Mouse (Mus musculus) liver, embryonic 16.5 days (tissue): ENCODE results near the gene Agrn. TPM values are rescaled to one million over a fixed set of nuclear protein-coding genes. Genes with fewer than 3 reads are reported as not detected.

Experiments used
- ATAC-seq: fragments of 200-750 bp; cut with Nextera tagmentation; 2 replicates; pipeline ENCODE4 v1.8.0; 2017; ENCODE audit warnings: low read depth, mild to moderate bottlenecking, moderate number of reproducible peaks, moderate library complexity
- H3K27ac ChIP-seq: fragments of 300-500 bp; sonication (generic); 2 replicates; pipeline ENCODE4 v1.5.1; 2014; ENCODE audit warnings: mild to moderate bottlenecking, low read length
- H3K27me3 ChIP-seq: fragments of 300-500 bp; sonication (generic); 2 replicates; pipeline ENCODE4 v1.6.1; 2014; ENCODE audit warnings: low read depth, low read length, mixed read lengths; ENCODE audit not compliant: control insufficient read depth, insufficient read depth
- H3K36me3 ChIP-seq: fragments of 300-500 bp; sonication (generic); 2 replicates; pipeline ENCODE4 v1.6.1; 2014; ENCODE audit warnings: mild to moderate bottlenecking; ENCODE audit not compliant: control insufficient read depth, insufficient read depth
- H3K4me1 ChIP-seq: fragments of 300-500 bp; sonication (generic); 2 replicates; pipeline ENCODE4 v1.6.1; 2014; ENCODE audit warnings: low read depth, low read length, mixed read lengths; ENCODE audit not compliant: control insufficient read depth
- H3K4me2 ChIP-seq: fragments of 300-500 bp; sonication (generic); 2 replicates; pipeline ENCODE4 v1.6.1; 2014; ENCODE audit warnings: low read depth, low read length, mixed read lengths
- H3K4me3 ChIP-seq: fragments of 300-500 bp; sonication (generic); 2 replicates; pipeline ENCODE4 v1.5.1; 2014; ENCODE audit warnings: low read depth, mild to moderate bottlenecking, low read length
- H3K9ac ChIP-seq: fragments of 300-500 bp; sonication (generic); 2 replicates; pipeline ENCODE4 v1.6.1; 2014; ENCODE audit warnings: low read depth, low read length
- H3K9me3 ChIP-seq: fragments of 300-500 bp; sonication (generic); replicated peaks from 2 replicates; pipeline ENCODE4 v1.6.1; 2016; ENCODE audit warnings: low read length; ENCODE audit not compliant: control insufficient read depth
- WGBS: fragments of 180-500 bp; shearing (Covaris S2); extraction: QIAGEN DNeasy Blood & Tissue Kit; methylation state at CpG from one replicate; pipeline ENCODE4 v1.1.7; 2014; ENCODE audit not compliant: insufficient replicate concordance; 5-methylcytosine and 5-hydroxymethylcytosine counted together
- polyA plus RNA-seq: library from polyadenylated mRNA; unstranded; fragments of >200 nt; fragmentation: Nextera tagmentation; extraction: Ambion mirVana; gene quantifications from 2 replicates; pipeline ENCODE4 v1.2.1, GENCODE M21; 2015

The Agrn gene
- polyA plus RNA-seq, 1 experiment from 2014 or later, result 7.7 TPM

GRCm38 (mm10) chr4:156227752-156228392, 30.6 kb upstream of the Agrn start:
- Histone ChIP-seq H3K27me3 (no peaks in the 10 kb centered on the region), H3K9ac (no peak overlapping the region), H3K36me3 (peaks cover 14% of the 10 kb centered on the region), H3K4me3 (no peak overlapping the region; the same call in 1 of the 2 replicates), H3K4me1 (peaks cover 11% of the 10 kb centered on the region), H3K27ac (no peak overlapping the region), H3K9me3 (no peaks in the 10 kb centered on the region), H3K4me2 (0 out of 2 replicates have a peak overlapping the region, but pooled peaks have one; percentile 25)
- WGBS, result 51% methylated on average over 18 of the region's 18 CpGs
- ATAC-seq, result no peak

- ATAC-seq, result no peak
- no peak overlapping the region for H3K4me3 ChIP-seq
- H3K36me3 ChIP-seq, result 0 out of 2 replicates have a peak, but pooled peaks cover under 1% of the 10 kb centered on the region
- no peaks in the 10 kb centered on the region for H3K27me3 ChIP-seq
- H3K9me3 ChIP-seq, result no peaks in the 10 kb centered on the region
- no peak overlapping the region for H3K4me2 ChIP-seq
- no peak overlapping the region for H3K27ac ChIP-seq
- no peak overlapping the region for H3K9ac ChIP-seq
- peaks cover 11% of the 10 kb centered on the region for H3K4me1 ChIP-seq
- 71% methylated on average over 2 of the region's 2 CpGs for WGBS
These were observed 27.0 kb upstream of the Agrn start for GRCm38 (mm10) chr4:156224276-156224675.

GRCm38 (mm10) chr4:156219936-156220335, 22.6 kb upstream of the Agrn start:
- Histone ChIP-seq H3K27ac (no peak overlapping the region), H3K4me3 (no peak overlapping the region), H3K4me1 (no peaks in the 10 kb centered on the region), H3K27me3 (0 out of 2 replicates have a peak, but pooled peaks cover 3% of the 10 kb centered on the region), H3K9me3 (no peaks in the 10 kb centered on the region), H3K4me2 (no peak overlapping the region), H3K36me3 (no peaks in the 10 kb centered on the region), H3K9ac (no peak overlapping the region)
- WGBS, result 68% methylated on average over 11 of the region's 11 CpGs
- no peak for ATAC-seq

GRCm38 (mm10) chr4:156217838-156218237, 20.6 kb upstream of the Agrn start:
- no peaks in the 10 kb centered on the region for H3K4me1 ChIP-seq
- WGBS, result 71% methylated on average over 16 of the region's 16 CpGs
- no peaks in the 10 kb centered on the region for H3K9me3 ChIP-seq
- no peaks in the 10 kb centered on the region for H3K36me3 ChIP-seq
- no peak overlapping the region for H3K27ac ChIP-seq
- H3K9ac ChIP-seq, result no peak overlapping the region
- no peak overlapping the region for H3K4me3 ChIP-seq
- no peak for ATAC-seq
- 0 out of 2 replicates have a peak, but pooled peaks cover 3% of the 10 kb centered on the region for H3K27me3 ChIP-seq
- H3K4me2 ChIP-seq, result no peak overlapping the region

GRCm38 (mm10) chr4:156217022-156217669, 19.9 kb upstream of the Agrn start:
- Histone ChIP-seq H3K27ac (no peak overlapping the region), H3K36me3 (no peaks in the 10 kb centered on the region), H3K27me3 (0 out of 2 replicates have a peak, but pooled peaks cover 3% of the 10 kb centered on the region), H3K4me1 (no peaks in the 10 kb centered on the region), H3K9ac (no peak overlapping the region), H3K9me3 (no peaks in the 10 kb centered on the region), H3K4me2 (no peak overlapping the region), H3K4me3 (no peak overlapping the region)
- WGBS, result 72% methylated on average over 16 of the region's 16 CpGs
- ATAC-seq, result no peak

- H3K27me3 ChIP-seq, result 0 out of 2 replicates have a peak, but pooled peaks cover 3% of the 10 kb centered on the region
- no peak for ATAC-seq
- no peak overlapping the region for H3K9ac ChIP-seq
- no peak overlapping the region for H3K4me2 ChIP-seq
- no peaks in the 10 kb centered on the region for H3K4me1 ChIP-seq
- no peak overlapping the region for H3K4me3 ChIP-seq
- H3K36me3 ChIP-seq, result no peaks in the 10 kb centered on the region
- WGBS, result 66% methylated on average over 2 of the region's 2 CpGs
- no peaks in the 10 kb centered on the region for H3K9me3 ChIP-seq
- no peak overlapping the region for H3K27ac ChIP-seq
These were observed 18.9 kb upstream of the Agrn start for GRCm38 (mm10) chr4:156216196-156216595.

GRCm38 (mm10) chr4:156215649-156216048, 18.4 kb upstream of the Agrn start, which contains the start of gene Perm1:
TSS of gene Perm1 (plus strand) at chr4:156215868.
- Histone ChIP-seq H3K4me2 (no peak within 1 kb of the TSS), H3K4me1 (no peaks in the 10 kb centered on the region), H3K36me3 (no peaks in the 10 kb centered on the region), H3K4me3 (no peak within 1 kb of the TSS), H3K27me3 (0 out of 2 replicates have a peak, but pooled peaks cover 3% of the 10 kb centered on the region), H3K9me3 (no peaks in the 10 kb centered on the region), H3K9ac (no peak within 1 kb of the TSS), H3K27ac (no peak within 1 kb of the TSS)
- 62% methylated on average over 4 of the region's 4 CpGs for WGBS
- ATAC-seq, result no peak

GRCm38 (mm10) chr4:156213134-156213533, 15.8 kb upstream of the Agrn start:
- 78% methylated on average over 13 of the region's 13 CpGs for WGBS
- ATAC-seq, result no peak
- no peak overlapping the region for H3K4me3 ChIP-seq
- H3K27me3 ChIP-seq, result 0 out of 2 replicates have a peak, but pooled peaks cover 3% of the 10 kb centered on the region
- no peak overlapping the region for H3K27ac ChIP-seq
- H3K36me3 ChIP-seq, result no peaks in the 10 kb centered on the region
- no peaks in the 10 kb centered on the region for H3K9me3 ChIP-seq
- H3K4me1 ChIP-seq, result no peaks in the 10 kb centered on the region
- no peak overlapping the region for H3K4me2 ChIP-seq
- H3K9ac ChIP-seq, result no peak overlapping the region
